Mouse (Mus musculus): ENCODE results near the gene Ppp2r5d. TPM values are rescaled to one million over a fixed set of nuclear protein-coding genes. Genes with fewer than 3 reads are reported as not detected.
A peak's percentile ranks its signal among the peaks of the same experiment; 100 is the strongest.

The Ppp2r5d gene
- polyA plus RNA-seq, 1 experiment from 2014 or later = 105 TPM

DNA sequence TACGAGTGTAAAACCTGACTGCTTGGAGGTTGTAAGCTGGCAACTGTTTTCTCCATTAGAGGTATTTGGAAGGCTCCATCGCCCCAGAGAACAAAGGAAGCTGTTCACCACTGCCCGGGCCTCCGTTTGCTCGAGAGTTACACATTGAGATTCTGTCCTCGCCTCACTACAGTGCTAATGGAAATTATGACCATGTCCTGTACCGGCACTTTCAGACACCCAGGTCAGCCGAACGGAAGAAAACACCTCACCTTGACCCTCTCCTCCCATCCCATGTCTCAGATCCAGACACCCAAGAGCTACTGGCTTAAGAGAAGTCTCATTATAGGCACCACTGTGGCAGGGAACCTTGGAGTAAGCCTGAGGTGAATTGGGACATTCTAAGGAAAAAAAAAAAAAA, 8.9 kb upstream of the Ppp2r5d start:
- Histone ChIP-seq H3K27ac (no peak overlapping the region), H3K4me3 (replicated peaks) (no peak overlapping the region), H3K36me3 (peaks cover 49% of the 10 kb centered on the region), H3K4me2 (no peak overlapping the region), H3K9me3 (replicated peaks) (no peaks in the 10 kb centered on the region), H3K27me3 (no peaks in the 10 kb centered on the region), H3K4me1 (peaks cover 19% of the 10 kb centered on the region), H3K9ac (no peak overlapping the region)
- no peak for ATAC-seq (replicated peaks; ENCODE audit: low FRiP score)
- WGBS = 86% methylated on average over 9 of the region's 9 CpGs

DNA sequence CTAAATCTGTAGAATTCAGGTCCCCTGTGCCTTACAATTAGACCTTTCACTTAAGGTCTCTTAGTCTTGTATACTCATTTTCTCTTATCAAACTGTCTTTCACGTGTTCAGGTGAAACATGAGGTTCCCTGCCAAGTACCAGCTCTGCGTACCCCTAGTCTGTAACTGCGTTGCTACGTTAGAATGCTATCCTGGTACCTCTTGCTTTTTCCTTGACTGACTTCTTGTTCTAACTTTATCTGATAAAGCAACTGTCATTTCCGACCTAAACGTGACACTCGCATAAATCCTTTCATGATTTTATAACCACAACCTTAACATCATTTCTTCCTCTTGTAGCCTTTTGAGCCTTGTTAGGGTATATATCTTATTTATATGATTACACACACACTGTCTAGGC, 7.5 kb upstream of the Ppp2r5d start:
- H3K27ac ChIP-seq = no peak overlapping the region
- H3K36me3 ChIP-seq = peaks cover 39% of the 10 kb centered on the region
- no peak for ATAC-seq (replicated peaks; ENCODE audit: low FRiP score)
- H3K9me3 ChIP-seq (replicated peaks) = no peaks in the 10 kb centered on the region
- 59% methylated on average over 7 of the region's 7 CpGs for WGBS
- peak overlapping the region; percentile 94 for H3K4me2 ChIP-seq
- H3K4me3 ChIP-seq (replicated peaks) = peak overlapping the region; percentile 98
- no peaks in the 10 kb centered on the region for H3K27me3 ChIP-seq
- peak overlapping the region; percentile 95 for H3K9ac ChIP-seq
- H3K4me1 ChIP-seq = peaks cover 19% of the 10 kb centered on the region

DNA sequence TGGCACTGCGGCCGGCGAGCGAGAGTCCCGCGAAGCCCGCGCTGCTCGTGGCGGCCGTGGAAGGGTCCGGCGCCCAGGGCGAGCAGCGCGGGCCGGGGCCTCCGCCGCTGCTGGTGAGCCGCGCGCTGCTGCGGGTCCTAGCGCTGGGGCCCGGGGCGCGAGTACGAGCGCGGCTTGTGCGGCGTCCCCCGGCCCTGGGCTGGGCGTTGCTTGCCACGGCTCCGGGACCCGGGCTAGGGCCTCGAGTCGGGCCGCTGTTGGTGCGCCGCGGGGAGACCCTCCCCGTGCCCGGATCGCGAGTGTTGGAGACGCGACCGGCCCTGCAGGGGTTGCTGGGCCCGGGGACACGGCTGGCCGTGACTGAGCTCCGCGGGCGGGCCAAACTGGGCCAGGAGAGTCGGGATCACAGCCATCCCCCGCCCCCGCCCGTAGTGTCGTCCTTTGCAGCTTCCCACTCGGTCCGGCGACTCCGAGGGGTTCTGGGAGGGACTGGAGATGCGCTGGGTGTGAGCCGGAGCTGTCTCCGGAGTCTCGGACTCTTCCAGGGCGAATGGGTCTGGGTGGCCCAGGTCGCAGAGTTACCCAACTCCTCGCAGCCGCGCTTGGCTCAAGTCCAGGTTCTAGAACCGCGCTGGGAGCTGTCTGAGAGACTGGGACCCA, 6.8 kb upstream of the Ppp2r5d start:
- WGBS = under 1% methylated on average over 76 of the region's 76 CpGs
- H3K27me3 ChIP-seq = no peaks in the 10 kb centered on the region

DNA sequence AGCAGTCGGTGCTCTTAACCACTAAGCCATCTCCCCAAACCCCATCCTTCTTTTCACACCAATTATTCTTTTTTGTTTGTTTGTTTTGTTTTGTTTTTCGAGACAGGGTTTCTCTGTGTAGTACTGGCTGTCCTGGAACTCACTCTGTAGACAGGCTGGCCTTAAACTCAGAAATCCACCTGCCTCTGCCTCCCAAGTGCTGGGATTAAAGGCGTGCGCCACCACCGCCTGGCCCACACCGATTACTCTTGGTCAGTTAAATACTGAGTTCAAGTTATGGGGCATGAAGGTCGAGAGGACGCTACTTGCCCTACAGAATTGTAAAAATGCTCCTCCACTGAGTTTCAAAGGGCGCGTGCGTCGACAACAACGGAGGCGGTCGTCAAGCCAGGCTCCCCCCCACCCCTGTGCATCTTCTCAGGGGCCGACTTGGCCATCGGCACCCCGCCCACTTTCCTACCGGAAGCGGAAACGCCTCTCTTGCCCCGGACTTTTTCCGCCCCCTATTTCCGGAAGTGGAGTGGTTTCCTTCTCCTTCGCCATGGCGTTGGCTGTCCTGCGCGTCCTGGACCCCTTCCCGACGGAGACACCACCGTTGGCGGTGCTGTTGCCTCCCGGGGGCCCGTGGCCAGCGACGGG, 6.2 kb upstream of the Ppp2r5d start, which contains the start of gene Pex6:
TSS of gene Pex6 (plus strand) at position 505 of the 639 bp plus-strand sequence.
- H3K27me3 ChIP-seq = no peaks in the 10 kb centered on the region
- H3K36me3 ChIP-seq = peaks cover 26% of the 10 kb centered on the region
- no peaks in the 10 kb centered on the region for H3K9me3 ChIP-seq (replicated peaks)
- peak within 1 kb of the TSS; percentile 94 for H3K4me2 ChIP-seq
- peak; percentile 88 for ATAC-seq (replicated peaks; ENCODE audit: low FRiP score)
- H3K4me3 ChIP-seq (replicated peaks) = peak within 1 kb of the TSS; percentile 98
- peaks cover 20% of the 10 kb centered on the region for H3K4me1 ChIP-seq
- peak within 1 kb of the TSS; percentile 80 for H3K27ac ChIP-seq
- H3K9ac ChIP-seq = peak within 1 kb of the TSS; percentile 95
- 7% methylated on average over 36 of the region's 36 CpGs for WGBS

More for the DNA sequence above, 6.8 kb upstream of the Ppp2r5d start:
- H3K27ac ChIP-seq = peak overlapping the region; percentile 80
- peaks cover 19% of the 10 kb centered on the region for H3K4me1 ChIP-seq
- no peaks in the 10 kb centered on the region for H3K9me3 ChIP-seq (replicated peaks)
- peak overlapping the region; percentile 94 for H3K4me2 ChIP-seq
- ATAC-seq (replicated peaks; ENCODE audit: low FRiP score) = peak; percentile 67
- peak overlapping the region; percentile 98 for H3K4me3 ChIP-seq (replicated peaks)
- H3K36me3 ChIP-seq = peaks cover 32% of the 10 kb centered on the region
- H3K9ac ChIP-seq = peak overlapping the region; percentile 95

DNA sequence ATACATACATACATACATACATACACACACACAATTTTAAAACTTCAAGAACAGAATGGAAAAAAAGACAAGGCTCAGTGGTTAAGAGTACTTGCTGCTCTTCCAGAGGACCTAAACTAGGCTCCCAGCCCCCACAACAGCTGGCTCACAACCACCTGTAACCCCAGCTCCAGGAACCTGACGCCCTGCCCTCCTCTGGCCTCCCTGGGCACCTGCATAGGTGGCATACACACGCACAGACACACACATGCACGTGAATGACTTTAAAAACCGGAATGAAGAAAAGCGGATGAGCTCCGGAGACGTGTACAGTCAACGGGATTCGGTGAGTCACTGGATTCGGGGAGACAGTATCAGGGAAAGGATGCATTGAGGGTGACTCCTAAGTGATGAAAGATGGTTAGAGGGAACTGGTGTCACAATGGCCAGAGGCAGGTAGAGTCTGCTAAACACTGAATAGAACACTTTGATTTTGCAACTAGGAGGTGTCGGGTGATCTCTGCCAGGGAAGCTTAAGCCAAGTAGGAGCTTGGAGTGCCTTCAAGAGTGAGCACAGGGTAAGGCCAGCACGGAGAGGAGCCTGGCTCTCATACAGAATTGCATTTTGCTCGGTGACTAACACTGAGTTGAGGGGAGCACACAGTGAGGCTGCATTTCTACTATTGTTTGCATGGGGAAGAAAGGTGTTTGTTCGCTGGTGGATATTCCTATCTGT, 1.6 kb upstream of the Ppp2r5d start:
- H3K9ac ChIP-seq = no peak overlapping the region
- no peaks in the 10 kb centered on the region for H3K36me3 ChIP-seq
- H3K27ac ChIP-seq = no peak overlapping the region
- peaks cover 41% of the 10 kb centered on the region for H3K4me1 ChIP-seq
- no peak overlapping the region for H3K4me3 ChIP-seq (replicated peaks)
- H3K9me3 ChIP-seq (replicated peaks) = no peaks in the 10 kb centered on the region
- H3K27me3 ChIP-seq = no peaks in the 10 kb centered on the region
- no peak overlapping the region for H3K4me2 ChIP-seq
- 91% methylated on average over 14 of the region's 14 CpGs for WGBS
- no peak for ATAC-seq (replicated peaks; ENCODE audit: low FRiP score)

DNA sequence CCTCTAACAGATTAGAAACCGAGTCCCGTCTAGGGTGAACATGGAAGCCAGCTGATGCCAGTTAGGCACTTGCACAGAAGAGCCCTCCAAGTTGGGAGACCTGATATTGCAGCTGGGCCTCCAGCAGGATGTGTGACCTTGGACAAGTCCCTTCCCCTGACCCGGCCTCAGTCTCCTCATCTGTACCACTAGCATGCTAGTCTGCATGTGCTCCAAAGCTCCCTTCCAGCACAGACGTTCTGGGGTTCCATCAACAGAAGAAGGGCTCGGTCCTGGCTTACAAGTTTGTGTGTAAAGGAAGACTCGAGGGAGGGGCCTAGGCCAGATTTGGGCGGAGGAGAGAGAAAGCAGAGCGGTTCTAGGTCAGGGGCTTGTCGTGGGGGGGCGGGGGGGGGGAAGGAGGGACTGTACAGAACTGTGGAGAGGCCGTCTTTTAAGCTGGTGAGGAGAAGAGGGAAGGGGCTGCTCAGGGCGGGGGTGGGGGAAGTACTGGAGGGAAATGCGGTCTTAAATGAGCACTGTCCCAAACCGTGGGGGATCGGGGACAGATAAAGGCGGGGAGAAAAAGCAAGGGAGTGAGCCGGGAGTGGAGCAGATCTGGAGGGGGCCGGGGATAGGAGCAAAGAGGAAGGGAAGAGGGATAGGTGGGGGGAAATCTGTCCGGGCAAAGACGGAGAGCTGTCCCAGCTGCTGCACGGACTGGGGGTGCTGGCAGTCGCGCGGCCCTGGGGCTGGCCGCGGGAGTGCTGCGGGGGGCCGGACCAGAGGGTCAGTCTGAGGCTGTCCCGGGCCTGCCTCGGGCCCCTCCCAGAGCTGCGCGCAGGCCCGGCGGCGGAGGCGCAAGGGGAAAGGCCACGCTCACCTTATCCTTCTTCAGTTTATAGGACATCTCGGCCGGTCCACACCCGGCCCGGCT, 682 bp downstream of the Ppp2r5d start:
- Histone ChIP-seq H3K4me2 (peak overlapping the region; percentile 78), H3K9ac (peak overlapping the region; percentile 94), H3K36me3 (peaks cover 15% of the 10 kb centered on the region), H3K27ac (peak overlapping the region; percentile 98), H3K9me3 (replicated peaks) (no peaks in the 10 kb centered on the region), H3K4me1 (peaks cover 40% of the 10 kb centered on the region), H3K4me3 (replicated peaks) (peak overlapping the region; percentile 93), H3K27me3 (no peaks in the 10 kb centered on the region)
- ATAC-seq (replicated peaks; ENCODE audit: low FRiP score) = peak; percentile 89
- 5% methylated on average over 39 of the region's 41 CpGs for WGBS

DNA sequence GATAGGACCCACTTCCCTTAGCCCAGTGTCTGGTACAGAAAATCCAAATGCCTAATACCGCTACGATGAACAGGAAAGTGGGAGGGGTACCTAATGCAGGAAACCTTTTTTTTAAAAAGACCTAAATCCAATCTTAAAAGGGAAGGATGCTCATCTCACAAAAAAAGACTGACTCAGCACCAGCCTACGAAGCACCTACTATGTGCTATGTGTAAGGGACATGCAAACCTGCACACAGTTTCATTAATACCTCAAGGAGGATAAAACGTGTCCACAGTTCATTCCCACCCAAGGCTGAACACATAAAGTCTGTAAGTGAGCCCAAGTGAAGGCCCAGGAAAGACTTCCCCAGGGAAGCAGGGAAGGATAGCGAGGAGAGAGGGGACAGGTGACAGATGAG, 2.4 kb downstream of the Ppp2r5d start:
- Histone ChIP-seq H3K4me1 (peaks cover 40% of the 10 kb centered on the region), H3K9me3 (replicated peaks) (no peaks in the 10 kb centered on the region), H3K9ac (peak overlapping the region; percentile 94; the same call in 1 of the 2 replicates), H3K4me2 (peak overlapping the region; percentile 78), H3K27ac (peak overlapping the region; percentile 18; the same call in 1 of the 2 replicates), H3K4me3 (replicated peaks) (peak overlapping the region; percentile 93), H3K36me3 (peaks cover 31% of the 10 kb centered on the region), H3K27me3 (no peaks in the 10 kb centered on the region)
- WGBS = 80% methylated on average over 5 of the region's 5 CpGs
- ATAC-seq (replicated peaks; ENCODE audit: low FRiP score) = no peak

DNA sequence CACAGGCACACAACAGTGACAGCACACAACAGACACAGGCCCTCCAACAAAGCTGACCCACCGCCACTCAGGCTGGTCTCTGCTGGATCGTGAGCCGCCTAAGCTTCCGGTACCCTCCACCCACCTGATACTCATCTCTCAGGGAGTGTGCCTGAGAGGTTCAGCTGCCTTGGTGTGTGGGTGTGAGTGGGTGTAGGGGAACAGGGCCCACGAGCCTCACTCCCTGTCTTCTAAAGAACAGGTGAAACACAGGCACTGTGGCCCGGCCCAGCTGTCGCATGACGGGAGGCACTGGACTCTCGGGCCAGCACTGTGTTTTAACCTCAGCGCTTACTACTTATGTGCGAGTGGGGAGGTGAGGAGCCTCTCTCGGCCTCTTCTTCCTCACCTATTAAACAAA, 2.8 kb downstream of the Ppp2r5d start:
- Histone ChIP-seq H3K4me1 (peaks cover 40% of the 10 kb centered on the region), H3K4me3 (replicated peaks) (0 out of 2 replicates have a peak overlapping the region, but pooled peaks have one; percentile 93), H3K9ac (peak overlapping the region; percentile 31; the same call in 1 of the 2 replicates), H3K36me3 (peaks cover 35% of the 10 kb centered on the region), H3K27me3 (no peaks in the 10 kb centered on the region), H3K27ac (peak overlapping the region; percentile 18; the same call in 1 of the 2 replicates), H3K9me3 (replicated peaks) (no peaks in the 10 kb centered on the region), H3K4me2 (no peak overlapping the region)
- 79% methylated on average over 12 of the region's 12 CpGs for WGBS
- no peak for ATAC-seq (replicated peaks; ENCODE audit: low FRiP score)

DNA sequence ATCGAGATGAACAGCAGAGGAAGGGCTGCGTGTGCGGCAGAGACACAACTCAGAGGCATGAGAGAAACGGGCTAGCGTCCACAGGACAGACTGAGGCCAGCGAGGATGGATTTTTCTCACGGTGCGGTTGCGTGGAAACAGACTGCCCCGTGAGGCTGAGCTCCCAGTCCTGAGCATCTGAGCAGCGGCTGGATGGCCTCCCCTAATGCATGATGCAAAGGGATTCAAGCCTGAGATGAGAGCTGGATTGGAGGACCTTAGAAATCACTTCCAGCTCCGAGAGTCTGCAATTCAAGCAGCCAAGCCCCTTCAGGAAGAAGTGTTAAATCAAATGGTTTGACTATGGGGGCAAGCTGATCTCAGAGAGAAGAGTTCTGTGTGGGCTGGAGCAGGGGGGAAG, 3.4 kb downstream of the Ppp2r5d start:
- peaks cover 39% of the 10 kb centered on the region for H3K36me3 ChIP-seq
- no peak for ATAC-seq (replicated peaks; ENCODE audit: low FRiP score)
- no peaks in the 10 kb centered on the region for H3K9me3 ChIP-seq (replicated peaks)
- H3K27ac ChIP-seq = no peak overlapping the region
- 77% methylated on average over 12 of the region's 12 CpGs for WGBS
- H3K4me1 ChIP-seq = peaks cover 40% of the 10 kb centered on the region
- H3K9ac ChIP-seq = 0 out of 2 replicates have a peak overlapping the region, but pooled peaks have one; percentile 7
- H3K27me3 ChIP-seq = no peaks in the 10 kb centered on the region
- 0 out of 2 replicates have a peak overlapping the region, but pooled peaks have one; percentile 24 for H3K4me2 ChIP-seq
- H3K4me3 ChIP-seq (replicated peaks) = no peak overlapping the region

DNA sequence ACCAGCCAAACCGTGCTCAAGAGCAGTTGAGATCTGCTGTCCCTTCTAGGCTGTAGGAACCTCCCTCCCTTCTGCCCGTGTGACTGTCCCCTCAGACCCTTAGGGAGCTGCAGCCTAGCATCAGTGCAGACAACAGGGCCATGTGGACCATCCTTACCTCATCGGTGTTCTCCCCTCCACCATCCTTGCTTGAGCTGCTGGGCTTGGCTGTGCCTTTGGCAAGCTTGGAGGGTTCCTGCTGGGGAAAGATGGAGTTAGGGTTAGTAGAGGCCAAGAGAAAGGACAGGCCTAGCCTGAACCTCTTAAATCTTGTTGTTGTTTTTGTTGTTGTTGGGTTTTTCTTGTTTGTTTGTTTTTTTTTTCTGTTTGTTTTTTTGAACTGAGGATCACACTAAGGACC, 5.0 kb downstream of the Ppp2r5d start:
- no peak overlapping the region for H3K9ac ChIP-seq
- no peak overlapping the region for H3K27ac ChIP-seq
- H3K36me3 ChIP-seq = peaks cover 50% of the 10 kb centered on the region
- no peaks in the 10 kb centered on the region for H3K9me3 ChIP-seq (replicated peaks)
- H3K4me3 ChIP-seq (replicated peaks) = no peak overlapping the region
- ATAC-seq (replicated peaks; ENCODE audit: low FRiP score) = no peak
- H3K4me2 ChIP-seq = no peak overlapping the region
- 85% methylated on average over 3 of the region's 3 CpGs for WGBS
- H3K4me1 ChIP-seq = peaks cover 29% of the 10 kb centered on the region
- no peaks in the 10 kb centered on the region for H3K27me3 ChIP-seq

DNA sequence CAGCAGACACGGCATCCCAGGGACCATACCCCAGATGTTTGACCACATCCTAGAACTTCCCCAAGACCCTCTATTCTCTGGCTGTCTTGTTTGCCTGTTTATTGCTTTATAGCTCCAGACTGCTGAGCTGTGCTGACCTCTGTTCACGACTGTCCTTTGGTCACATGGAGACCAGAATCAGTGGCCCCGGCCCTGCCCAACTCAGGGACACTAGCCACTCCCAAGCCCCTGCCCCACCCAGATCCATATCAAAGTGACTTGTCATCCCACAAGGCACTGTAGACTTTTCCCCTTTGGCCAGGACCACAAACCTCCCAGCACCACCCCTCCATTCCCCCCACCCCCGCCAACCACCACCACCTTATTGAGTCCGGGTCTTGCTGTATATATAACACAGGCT, 5.7 kb downstream of the Ppp2r5d start:
- Histone ChIP-seq H3K36me3 (peaks cover 53% of the 10 kb centered on the region), H3K27ac (no peak overlapping the region), H3K27me3 (no peaks in the 10 kb centered on the region), H3K4me3 (replicated peaks) (no peak overlapping the region), H3K9me3 (replicated peaks) (no peaks in the 10 kb centered on the region), H3K9ac (no peak overlapping the region), H3K4me2 (no peak overlapping the region), H3K4me1 (peaks cover 29% of the 10 kb centered on the region)
- no peak for ATAC-seq (replicated peaks; ENCODE audit: low FRiP score)
- 46% methylated on average over 5 of the region's 5 CpGs for whole genome bisulfite sequencing

All from kidney, embryonic 15.5 days (tissue).